15 mouse cellular contexts compared by ENCODE assay signal in the genomic region with DNA sequence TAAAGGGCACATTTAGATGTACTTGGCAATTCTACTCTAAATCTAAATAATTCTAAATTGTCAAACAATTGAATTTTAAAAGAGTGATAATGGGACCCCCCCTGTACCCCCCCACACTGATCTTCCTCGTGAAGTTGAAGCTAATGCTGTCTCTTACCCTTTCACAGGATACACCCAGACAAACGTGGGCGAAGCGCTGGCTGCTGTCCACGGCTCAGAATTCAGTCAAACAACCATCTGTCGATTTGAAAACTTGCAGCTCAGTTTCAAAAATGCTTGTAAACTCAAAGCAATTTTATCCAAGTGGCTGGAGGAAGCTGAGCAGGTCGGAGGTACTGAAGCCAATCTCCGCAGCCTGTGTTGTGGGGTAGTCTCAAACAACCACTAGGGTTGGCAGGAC. TPM values are rescaled to one million over a fixed set of nuclear protein-coding genes. Genes with fewer than 3 reads are reported as not detected.
DNase-seq lines count a peak whose midpoint lies in the region; TF ChIP-seq lines count a peak whose summit lies in the region.
"Had no signal": no experiment of that assay in that cellular context is flagged by ENCODE, and none has a peak within 500 bp of the region (broad histone marks: within the 10 kb centered on the region; RNA-seq: fewer than 3 reads in every experiment).

No protein-coding gene starts in this region.

- TF ChIP-seq CTCF in brain, embryonic 14.5 days (IDR thresholded peaks at IDR 0.05; ENCODE audit: borderline replicate concordance, extremely low read depth, insufficient read depth, insufficient read length), result no peak

- H3K27ac ChIP-seq in heart, embryonic 10.5 days, result no peak overlapping the region
- H3K27ac ChIP-seq: embryonic facial prominence, embryonic 13.5 days; hindbrain, embryonic 12.5 days; kidney, postnatal 0 days; liver, embryonic 13.5 days had no signal

- H3K4me3 ChIP-seq in heart, embryonic 10.5 days, result no peak overlapping the region
- H3K4me3 ChIP-seq: embryonic facial prominence, embryonic 13.5 days; hindbrain, embryonic 12.5 days; liver, embryonic 13.5 days had no signal

- no peaks in the 10 kb centered on the region for H3K36me3 ChIP-seq in heart, embryonic 10.5 days
- H3K36me3 ChIP-seq: embryonic facial prominence, embryonic 13.5 days; hindbrain, embryonic 12.5 days; liver, embryonic 13.5 days had no signal

- H3K4me1 ChIP-seq in heart, embryonic 10.5 days, result no peaks in the 10 kb centered on the region
- H3K4me1 ChIP-seq: hindbrain, embryonic 12.5 days; liver, embryonic 13.5 days had no signal

- no peaks in the 10 kb centered on the region for H3K9me3 ChIP-seq in heart, embryonic 10.5 days
- H3K9me3 ChIP-seq: embryonic facial prominence, embryonic 13.5 days; hindbrain, embryonic 12.5 days; liver, embryonic 13.5 days had no signal

- WGBS in heart, embryonic 10.5 days, result 68% methylated on average over 8 of the region's 8 CpGs

- peak; percentile 56 for DNase-seq in brain, embryonic 14.5 days (ENCODE audit: low read depth)
- peak; percentile 11 for DNase-seq in cerebellum, adult 9-11 months
- peak; percentile 83 to 92 for DNase-seq in layer of hippocampus, adult 18-20 months (ENCODE audit: low spot score in 2 of 2)
- DNase-seq in left cerebral cortex, postnatal 14 days (ENCODE audit: low spot score in 2 of 2), result peak; percentile 79 to 83
- DNase-seq in heart, embryonic 10.5 days (ENCODE audit: low spot score), result no peak
- DNase-seq in spleen, postnatal 4 days (ENCODE audit: low spot score in 2 of 2), result no peak
- no peak for DNase-seq in gastrocnemius, postnatal 10 days
- no peak for DNase-seq in thymus, postnatal 36 days
- DNase-seq: liver, embryonic 13.5 days; thymus, adult 2 months had no signal

- TF ChIP-seq POLR2A in brain, embryonic 14.5 days (IDR thresholded peaks at IDR 0.05; ENCODE audit: borderline replicate concordance, extremely low read depth, insufficient read depth, insufficient read length, poor library complexity, severe bottlenecking), result no peak

- H3K27me3 ChIP-seq in heart, embryonic 10.5 days (ENCODE audit: insufficient read depth, poor library complexity, severe bottlenecking), result no peaks in the 10 kb centered on the region
- H3K27me3 ChIP-seq: embryonic facial prominence, embryonic 13.5 days; hindbrain, embryonic 12.5 days; liver, embryonic 13.5 days had no signal

- intact Hi-C loops in left cerebral cortex, postnatal 14 days (cut with DNase I), result loop anchor here (10.0 kb wide), 1 partner anchor 777 kb away; no protein-coding TSS in a partner anchor

RNA-seq across cellular contexts. Expression of gene Pou1f1, which starts 11.4 kb away (rescaled TPM):
- polyA plus RNA-seq in brain, embryonic 14.5 days (2012; rRNA removed), result 0.10 TPM in 1 of 2 replicates, not detected in the other
- total RNA-seq in layer of hippocampus, adult 18-20 months (2021), result not detected
- not detected for total RNA-seq in left cerebral cortex, postnatal 14 days (2021)
- not detected in 2 replicates for polyA plus RNA-seq in heart, embryonic 10.5 days (2016; fragmentation: Nextera tagmentation; extraction: Ambion mirVana)
- not detected for total RNA-seq in gastrocnemius, postnatal 10 days (2021)
- total RNA-seq: megakaryocyte progenitor cell, adult 5-6 weeks had no signal
- polyA plus RNA-seq: embryonic facial prominence, embryonic 13.5 days; gonadal fat pad, adult 2 months; hindbrain, embryonic 12.5 days; liver, embryonic 13.5 days had no signal

RNA-seq across cellular contexts. Expression of gene Chmp2b, which starts 30.9 kb away (rescaled TPM):
- 25.4 and 43.6 TPM in 2 replicates for polyA plus RNA-seq in brain, embryonic 14.5 days (2012; rRNA removed)
- total RNA-seq in layer of hippocampus, adult 18-20 months (2021), result 10 to 100 TPM; 58.7 to 60.0 TPM
- 10 to 100 TPM; 75.2 to 78.3 TPM for total RNA-seq in left cerebral cortex, postnatal 14 days (2021)
- polyA plus RNA-seq in heart, embryonic 10.5 days (2016; fragmentation: Nextera tagmentation; extraction: Ambion mirVana), result 40.9 and 43.4 TPM in 2 replicates
- 10 to 100 TPM; 41.5 to 42.0 TPM for total RNA-seq in gastrocnemius, postnatal 10 days (2021)

Comparison
In these comparisons a context has a peak if more than half of its experiments do, and no peak if none do; other contexts are left out.
1. DNase-seq: peak in brain, embryonic 14.5 days (single experiment), cerebellum, adult 9-11 months (single experiment), layer of hippocampus, adult 18-20 months (2 of 2) and left cerebral cortex, postnatal 14 days (2 of 2); none in heart, embryonic 10.5 days (single experiment), spleen, postnatal 4 days (0 of 2), gastrocnemius, postnatal 10 days (single experiment) and thymus, postnatal 36 days (0 of 2).